31 mouse cellular contexts compared by ENCODE assay signal in the genomic region with DNA sequence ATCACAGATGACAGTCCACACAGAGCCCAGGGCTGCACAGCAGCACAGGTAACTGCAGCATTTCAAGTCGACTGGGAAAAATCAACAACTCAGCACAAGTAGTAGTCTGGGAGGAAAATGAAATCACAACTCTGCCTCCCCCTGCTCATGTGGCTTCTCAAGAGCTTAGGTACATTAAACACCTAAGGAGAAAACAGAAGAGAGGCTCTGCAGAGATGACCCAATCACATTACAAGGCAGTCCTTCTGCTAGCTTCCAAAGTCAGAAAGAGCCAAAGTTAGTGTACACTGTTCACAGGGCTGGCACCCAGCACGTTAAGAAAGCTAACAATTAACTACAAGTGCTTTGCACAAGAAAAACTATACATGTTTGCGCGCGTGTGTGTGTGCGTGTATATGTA. TPM values are rescaled to one million over a fixed set of nuclear protein-coding genes. Genes with fewer than 3 reads are reported as not detected.
DNase-seq lines count a peak whose midpoint lies in the region; ATAC-seq lines count a peak whose summit lies in the region.
"Had no signal": no experiment of that assay in that cellular context is flagged by ENCODE, and none has a peak within 500 bp of the region (broad histone marks: within the 10 kb centered on the region; RNA-seq: fewer than 3 reads in every experiment).

No protein-coding gene starts in this region.

- H3K9me3 ChIP-seq in embryonic facial prominence, embryonic 15.5 days (replicated peaks): no peaks in the 10 kb centered on the region
- no peaks in the 10 kb centered on the region for H3K9me3 ChIP-seq in embryonic facial prominence, embryonic 10.5 days
- H3K9me3 ChIP-seq in hindbrain, embryonic 12.5 days (replicated peaks): no peaks in the 10 kb centered on the region
- H3K9me3 ChIP-seq: forebrain, embryonic 13.5 days; heart, embryonic 10.5 days; hindbrain, embryonic 10.5 days; kidney, embryonic 15.5 days; megakaryocyte, embryonic 14.5 days; midbrain, embryonic 12.5 days; neural tube, embryonic 12.5 days had no signal

- H3K4me3 ChIP-seq in embryonic facial prominence, embryonic 15.5 days (replicated peaks): no peak overlapping the region
- no peak overlapping the region for H3K4me3 ChIP-seq in embryonic facial prominence, embryonic 10.5 days
- no peak overlapping the region for H3K4me3 ChIP-seq in hindbrain, embryonic 12.5 days
- H3K4me3 ChIP-seq: forebrain, embryonic 13.5 days; heart, embryonic 10.5 days; hindbrain, embryonic 10.5 days; kidney, embryonic 15.5 days; megakaryocyte, embryonic 14.5 days; midbrain, embryonic 12.5 days; myocyte; neural tube, embryonic 12.5 days had no signal

- H3K36me3 ChIP-seq in embryonic facial prominence, embryonic 15.5 days: no peaks in the 10 kb centered on the region
- no peaks in the 10 kb centered on the region for H3K36me3 ChIP-seq in embryonic facial prominence, embryonic 10.5 days (replicated peaks)
- H3K36me3 ChIP-seq in hindbrain, embryonic 12.5 days: no peaks in the 10 kb centered on the region
- H3K36me3 ChIP-seq: heart, embryonic 10.5 days; hindbrain, embryonic 10.5 days; kidney, embryonic 15.5 days; midbrain, embryonic 12.5 days; neural tube, embryonic 12.5 days had no signal

- H3K4me2 ChIP-seq in embryonic facial prominence, embryonic 15.5 days (replicated peaks): no peak overlapping the region
- no peak overlapping the region for H3K4me2 ChIP-seq in hindbrain, embryonic 12.5 days (replicated peaks)
- H3K4me2 ChIP-seq: forebrain, embryonic 13.5 days; kidney, embryonic 15.5 days; midbrain, embryonic 12.5 days; neural tube, embryonic 12.5 days had no signal

- H3K9ac ChIP-seq in embryonic facial prominence, embryonic 15.5 days: no peak overlapping the region
- no peak overlapping the region for H3K9ac ChIP-seq in hindbrain, embryonic 12.5 days
- H3K9ac ChIP-seq: forebrain, embryonic 13.5 days; kidney, embryonic 15.5 days; midbrain, embryonic 12.5 days; neural tube, embryonic 12.5 days had no signal

- H3K27me3 ChIP-seq in embryonic facial prominence, embryonic 15.5 days: no peaks in the 10 kb centered on the region
- H3K27me3 ChIP-seq in embryonic facial prominence, embryonic 10.5 days (replicated peaks; ENCODE audit: low read depth, poor library complexity, severe bottlenecking): no peaks in the 10 kb centered on the region
- H3K27me3 ChIP-seq in hindbrain, embryonic 12.5 days: no peaks in the 10 kb centered on the region
- H3K27me3 ChIP-seq: CH12.LX; forebrain, embryonic 13.5 days; kidney, embryonic 15.5 days; megakaryocyte, embryonic 14.5 days; midbrain, embryonic 12.5 days; neural tube, embryonic 12.5 days had no signal

- DNase-seq in embryonic facial prominence, embryonic 10.5 days (ENCODE audit: low spot score): no peak
- DNase-seq in kidney, postnatal 14 days: peak; percentile 19
- DNase-seq in kidney, adult 18-20 months: no peak
- DNase-seq in lung, adult 18-20 months: peak; percentile 35 to 61
- no peak for DNase-seq in lung, postnatal 14 days
- DNase-seq in gastrocnemius, postnatal 4 days (ENCODE audit: low spot score in 2 of 2): no peak
- DNase-seq: adrenal gland, adult 2 months; adrenal gland, postnatal 36 days; cerebellum, adult 18-20 months; cerebellum, postnatal 10 days; gastrocnemius, postnatal 14 days; heart, adult 11 months; heart, postnatal 10 days; layer of hippocampus, postnatal 36 days; left cerebral cortex, postnatal 4 days; right cerebral cortex, postnatal 4 days; thymus, adult 2 months; thymus, postnatal 36 days had no signal

- 81% methylated on average over 6 of the region's 6 CpGs for WGBS in embryonic facial prominence, embryonic 15.5 days
- WGBS in embryonic facial prominence, embryonic 10.5 days: 92% methylated on average over 6 of the region's 6 CpGs
- 94% methylated on average over 6 of the region's 6 CpGs for WGBS in hindbrain, embryonic 12.5 days

- no peak for ATAC-seq in embryonic facial prominence, embryonic 15.5 days (ENCODE audit: insufficient number of reproducible peaks, low FRiP score, low TSS enrichment, low read depth)
- ATAC-seq in hindbrain, embryonic 12.5 days (ENCODE audit: low FRiP score): no peak
- ATAC-seq: activated CD4-positive, CD25-positive, alpha-beta regulatory T cell, adult 4 months; forebrain, embryonic 13.5 days; hindbrain, embryonic 16.5 days had no signal

- 0 out of 2 replicates have a peak, but pooled peaks cover 3% of the 10 kb centered on the region for H3K4me1 ChIP-seq in embryonic facial prominence, embryonic 15.5 days
- 0 out of 2 replicates have a peak, but pooled peaks cover 3% of the 10 kb centered on the region for H3K4me1 ChIP-seq in embryonic facial prominence, embryonic 10.5 days
- H3K4me1 ChIP-seq in hindbrain, embryonic 12.5 days: no peaks in the 10 kb centered on the region
- H3K4me1 ChIP-seq: hindbrain, embryonic 10.5 days; kidney, embryonic 15.5 days; neural tube, embryonic 12.5 days had no signal

- H3K27ac ChIP-seq in embryonic facial prominence, embryonic 15.5 days (replicated peaks): 0 out of 2 replicates have a peak overlapping the region, but pooled peaks have one; percentile 4
- H3K27ac ChIP-seq in embryonic facial prominence, embryonic 10.5 days (replicated peaks): no peak overlapping the region
- no peak overlapping the region for H3K27ac ChIP-seq in hindbrain, embryonic 12.5 days
- H3K27ac ChIP-seq: forebrain, embryonic 13.5 days; heart, embryonic 10.5 days; hindbrain, embryonic 10.5 days; kidney, embryonic 15.5 days; midbrain, embryonic 12.5 days; neural tube, embryonic 12.5 days had no signal

RNA-seq across cellular contexts. Expression of gene Camta1, which starts 56.6 kb away (rescaled TPM):
- 76.7 and 77.1 TPM in 2 replicates for polyA plus RNA-seq in embryonic facial prominence, embryonic 15.5 days (2015; fragmentation: Nextera tagmentation; extraction: Ambion mirVana)
- 104 and 110 TPM in 2 replicates for polyA plus RNA-seq in embryonic facial prominence, embryonic 10.5 days (2016; fragmentation: Nextera tagmentation; extraction: Ambion mirVana)
- polyA plus RNA-seq in hindbrain, embryonic 12.5 days (2016; fragmentation: Nextera tagmentation; extraction: Ambion mirVana): 136 and 157 TPM in 2 replicates
- 100 to 1,000 TPM in 1 of 2 experiments, 10 to 100 TPM in 1; 87.9 to 105 TPM for total RNA-seq in gastrocnemius, postnatal 4 days (2021)

Comparison
In these comparisons a context has a peak if more than half of its experiments do, and no peak if none do; other contexts are left out.
1. DNase-seq: peak in kidney, postnatal 14 days (single experiment) and lung, adult 18-20 months (2 of 2); none in embryonic facial prominence, embryonic 10.5 days (single experiment), kidney, adult 18-20 months (single experiment), lung, postnatal 14 days (single experiment) and gastrocnemius, postnatal 4 days (0 of 2).